In genomic region chr15:102744416-102744815, GRCm38 (mm10) we compare ENCODE assay signal across 14 mouse cellular contexts. TPM values are rescaled to one million over a fixed set of nuclear protein-coding genes. Genes with fewer than 3 reads are reported as not detected.
DNase-seq lines count a peak whose midpoint lies in the region; ATAC-seq and TF ChIP-seq lines count a peak whose summit lies in the region.
"Had no signal": no experiment of that assay in that cellular context is flagged by ENCODE, and none has a peak within 500 bp of the region (broad histone marks: within the 10 kb centered on the region; RNA-seq: fewer than 3 reads in every experiment).

No protein-coding gene starts in this region.

- H3K27me3 ChIP-seq in E14TG2a.4 (ENCODE audit: insufficient read depth, low read length) = peaks cover 80% of the 10 kb centered on the region
- peaks cover 82% of the 10 kb centered on the region for H3K27me3 ChIP-seq in embryonic facial prominence, embryonic 13.5 days
- H3K27me3 ChIP-seq in hindbrain, embryonic 13.5 days = peaks cover 77% of the 10 kb centered on the region
- H3K27me3 ChIP-seq in midbrain, embryonic 14.5 days (ENCODE audit: control insufficient read depth, insufficient read depth, low read length) = no peaks in the 10 kb centered on the region

- TF ChIP-seq CTCF in E14TG2a.4 (conservative IDR thresholded peaks at IDR 0.05; ENCODE audit: low read length) = no peak
- TF ChIP-seq CTCF in gastrocnemius, adult 2 months (IDR thresholded peaks at IDR 0.05) = no peak

- H3K9me3 ChIP-seq in E14TG2a.4 (ENCODE audit: low read length) = no peaks in the 10 kb centered on the region
- H3K9me3 ChIP-seq in embryonic facial prominence, embryonic 13.5 days = no peaks in the 10 kb centered on the region
- no peaks in the 10 kb centered on the region for H3K9me3 ChIP-seq in hindbrain, embryonic 13.5 days
- H3K9me3 ChIP-seq in midbrain, embryonic 14.5 days (ENCODE audit: control insufficient read depth, low read length) = no peaks in the 10 kb centered on the region
- H3K9me3 ChIP-seq: heart, embryonic 15.5 days had no signal

- DNase-seq in midbrain, embryonic 14.5 days = no peak
- no peak for DNase-seq in gastrocnemius, adult 2 months
- no peak for DNase-seq in urinary bladder, adult 2 months (ENCODE audit: low spot score)
- no peak for DNase-seq in kidney, postnatal 25 days
- DNase-seq: gastrocnemius, postnatal 25 days; kidney, postnatal 4 days had no signal

- 0 out of 2 replicates have a peak overlapping the region, but pooled peaks have one; percentile 27 for H3K4me3 ChIP-seq in E14TG2a.4 (replicated peaks; ENCODE audit: low read length)
- H3K4me3 ChIP-seq in embryonic facial prominence, embryonic 13.5 days = 0 out of 2 replicates have a peak overlapping the region, but pooled peaks have one; percentile 6
- H3K4me3 ChIP-seq in hindbrain, embryonic 13.5 days = no peak overlapping the region
- no peak overlapping the region for H3K4me3 ChIP-seq in midbrain, embryonic 14.5 days (replicated peaks; ENCODE audit: low read depth, low read length)
- H3K4me3 ChIP-seq in gastrocnemius, adult 2 months = no peak overlapping the region
- H3K4me3 ChIP-seq: heart, embryonic 15.5 days had no signal

- H3K4me2 ChIP-seq in embryonic facial prominence, embryonic 13.5 days = no peak overlapping the region
- peak overlapping the region; percentile 13 for H3K4me2 ChIP-seq in hindbrain, embryonic 13.5 days
- peak overlapping the region; percentile 27 for H3K4me2 ChIP-seq in midbrain, embryonic 14.5 days (ENCODE audit: low read length)
- H3K4me2 ChIP-seq: heart, embryonic 15.5 days had no signal

- intact Hi-C loops in gastrocnemius, adult 2 months (cut with DNase I) = no loop called here

- peaks cover 40% of the 10 kb centered on the region for H3K4me1 ChIP-seq in E14TG2a.4 (replicated peaks; ENCODE audit: low read depth, low read length)
- H3K4me1 ChIP-seq in embryonic facial prominence, embryonic 13.5 days = peaks cover 28% of the 10 kb centered on the region
- peaks cover 60% of the 10 kb centered on the region for H3K4me1 ChIP-seq in hindbrain, embryonic 13.5 days (replicated peaks)
- H3K4me1 ChIP-seq in midbrain, embryonic 14.5 days (ENCODE audit: control insufficient read depth, insufficient read depth, low read length) = peaks cover 53% of the 10 kb centered on the region

- no peak overlapping the region for H3K9ac ChIP-seq in embryonic facial prominence, embryonic 13.5 days
- H3K9ac ChIP-seq in hindbrain, embryonic 13.5 days = peak overlapping the region; percentile 66
- peak overlapping the region; percentile 30 for H3K9ac ChIP-seq in midbrain, embryonic 14.5 days (replicated peaks; ENCODE audit: low read length)
- H3K9ac ChIP-seq: heart, embryonic 15.5 days; liver, embryonic 14.5 days had no signal

- no peak overlapping the region for H3K27ac ChIP-seq in embryonic facial prominence, embryonic 13.5 days
- peak overlapping the region; percentile 98 for H3K27ac ChIP-seq in hindbrain, embryonic 13.5 days
- H3K27ac ChIP-seq in midbrain, embryonic 14.5 days (replicated peaks; ENCODE audit: low read depth, low read length) = peak overlapping the region; percentile 98
- H3K27ac ChIP-seq in gastrocnemius, adult 2 months = no peak overlapping the region
- H3K27ac ChIP-seq: heart, embryonic 15.5 days; liver, embryonic 14.5 days; stomach, postnatal 0 days had no signal

- no peaks in the 10 kb centered on the region for H3K36me3 ChIP-seq in E14TG2a.4 (ENCODE audit: insufficient read depth, low read length)
- no peaks in the 10 kb centered on the region for H3K36me3 ChIP-seq in embryonic facial prominence, embryonic 13.5 days
- no peaks in the 10 kb centered on the region for H3K36me3 ChIP-seq in hindbrain, embryonic 13.5 days
- no peaks in the 10 kb centered on the region for H3K36me3 ChIP-seq in midbrain, embryonic 14.5 days (ENCODE audit: control insufficient read depth, insufficient read depth, low read length)
- H3K36me3 ChIP-seq: heart, embryonic 15.5 days had no signal

- ATAC-seq in embryonic facial prominence, embryonic 13.5 days (ENCODE audit: insufficient number of reproducible peaks, insufficient read depth, low FRiP score, low TSS enrichment, low read depth) = no peak
- ATAC-seq in hindbrain, embryonic 13.5 days (ENCODE audit: low FRiP score) = no peak
- ATAC-seq in midbrain, embryonic 14.5 days (ENCODE audit: low FRiP score, low TSS enrichment) = no peak
- no peak for ATAC-seq in CD4-positive, CD25-positive, alpha-beta regulatory T cell, adult 4 months
- ATAC-seq: intestine, embryonic 16.5 days had no signal

- WGBS in embryonic facial prominence, embryonic 13.5 days = 12% methylated on average over 7 of the region's 7 CpGs
- 13% methylated on average over 7 of the region's 7 CpGs for WGBS in hindbrain, embryonic 13.5 days
- 28% methylated on average over 7 of the region's 7 CpGs for WGBS in midbrain, embryonic 14.5 days

RNA-seq across cellular contexts. Expression of gene Calcoco1, which starts 22.4 kb away (rescaled TPM):
- 53.4 and 62.8 TPM in 2 replicates for polyA plus RNA-seq in embryonic facial prominence, embryonic 13.5 days (2015; fragmentation: Nextera tagmentation; extraction: Ambion mirVana)
- 41.8 and 42.3 TPM in 2 replicates for polyA plus RNA-seq in hindbrain, embryonic 13.5 days (2015; fragmentation: Nextera tagmentation; extraction: Ambion mirVana)
- polyA plus RNA-seq in midbrain, embryonic 14.5 days (2014; fragmentation: Nextera tagmentation; extraction: Ambion mirVana) = 30.6 and 36.5 TPM in 2 replicates
- polyA plus RNA-seq in CD4-positive, CD25-positive, alpha-beta regulatory T cell, adult 4 months (2017; shearing (Covaris generic)) = 10 to 100 TPM; 37.8 to 60.1 TPM
- 10 to 100 TPM; 67.7 to 70.2 TPM for total RNA-seq in gastrocnemius, adult 2 months (2021)
- 52.1 and 79.6 TPM in 2 replicates for polyA plus RNA-seq in urinary bladder, adult 2 months (2012; rRNA removed)

Comparison
In these comparisons a context has a peak if more than half of its experiments do, and no peak if none do; other contexts are left out.
1. H3K4me3 ChIP-seq: peak in E14TG2a.4 (single experiment) and embryonic facial prominence, embryonic 13.5 days (single experiment); none in hindbrain, embryonic 13.5 days (single experiment), midbrain, embryonic 14.5 days (single experiment) and gastrocnemius, adult 2 months (single experiment).
2. H3K27ac ChIP-seq: peak in hindbrain, embryonic 13.5 days (single experiment) and midbrain, embryonic 14.5 days (single experiment); none in embryonic facial prominence, embryonic 13.5 days (single experiment) and gastrocnemius, adult 2 months (single experiment).